Mouse (Mus musculus) ES-E14 (cell line): ENCODE results near the gene Kctd5.

Source experiments
- CHD2 ChIP-seq: IDR thresholded peaks from 2 replicates; pipeline ENCODE4 v1.6.1; 2014; ENCODE audit warnings: mild to moderate bottlenecking, low read depth, low read length, inconsistent platforms
- ZC3H11A ChIP-seq: IDR thresholded peaks from 2 replicates; pipeline ENCODE4 v1.6.1; 2012; ENCODE audit warnings: low read depth, mild to moderate bottlenecking, inconsistent platforms, low read length, borderline replicate concordance
- ZNF384 ChIP-seq: IDR thresholded peaks from 2 replicates; pipeline ENCODE4 v1.6.1; 2012; ENCODE audit warnings: low read depth, low read length, inconsistent platforms

DNA sequence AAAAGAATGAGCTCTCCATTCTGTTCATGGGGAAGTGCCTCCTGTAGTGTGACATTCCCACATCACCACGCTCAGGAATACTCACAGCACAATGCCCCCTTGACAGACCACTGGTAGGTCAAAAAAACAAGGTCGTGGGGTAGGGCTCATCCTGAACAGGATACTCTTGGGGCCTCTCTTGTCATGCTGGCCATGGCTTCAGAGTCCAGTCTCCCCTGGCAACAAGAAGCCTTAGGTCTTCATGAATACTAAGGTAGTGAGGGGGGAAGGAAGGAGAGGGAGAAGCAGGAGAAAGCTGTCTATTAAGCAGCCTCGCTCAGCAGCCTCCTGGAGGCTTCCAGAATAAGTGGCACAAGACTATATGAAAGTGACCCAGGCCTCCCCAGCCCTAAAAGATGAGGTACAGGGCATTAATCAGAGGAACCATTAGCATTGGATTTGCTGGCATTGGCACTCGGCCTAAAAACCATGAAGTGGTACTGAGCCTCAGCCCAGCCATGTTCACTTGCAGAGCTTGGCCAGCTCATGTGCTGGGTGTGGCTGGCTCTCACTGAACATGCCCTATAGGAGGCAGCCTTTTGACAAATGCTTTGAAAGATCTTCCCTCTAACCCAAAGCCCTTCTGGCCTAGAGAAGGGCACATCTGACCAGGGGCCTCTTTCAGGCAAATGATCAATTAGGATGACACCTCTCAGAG lies 10.7 kb downstream of the Kctd5 start:
- TF ChIP-seq ZNF384 (no peak), ZC3H11A (no peak), CHD2 (no peak)
